Mouse (Mus musculus) fibroblast of lung, adult 2 months (primary cell): ENCODE data around the gene Kcnq5.
"Not testable (repeated sequence)": the region's sequence is repeated elsewhere in the genome, so short reads cannot be mapped to it uniquely, and the experiment has no call there.

ENCODE experiments used
- DNase-seq: peaks from one replicate; pipeline ENCODE4 v3.0.0-alpha.2; 2011; ENCODE audit warnings: low read depth

The Kcnq5 gene

DNA sequence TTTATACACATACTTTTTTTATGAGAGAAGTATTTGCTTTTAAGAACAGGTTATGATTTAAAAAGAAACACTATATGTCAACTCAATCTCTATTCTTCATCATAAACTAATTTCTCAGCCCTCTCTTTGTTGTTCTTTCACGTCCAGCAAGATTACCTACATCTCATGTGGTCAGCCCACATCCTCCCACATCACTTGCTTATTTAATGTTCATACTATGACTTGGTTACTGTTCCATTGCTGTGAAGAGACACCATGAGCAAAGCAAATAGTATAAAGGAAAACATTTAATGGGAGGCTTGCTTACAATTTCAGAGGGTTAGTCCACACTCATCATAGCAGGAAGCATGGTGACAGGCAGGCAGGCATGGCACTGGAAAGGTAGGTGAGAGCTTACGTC, 124.4 kb downstream of the Kcnq5 start:
- DNase-seq: no peak

DNA sequence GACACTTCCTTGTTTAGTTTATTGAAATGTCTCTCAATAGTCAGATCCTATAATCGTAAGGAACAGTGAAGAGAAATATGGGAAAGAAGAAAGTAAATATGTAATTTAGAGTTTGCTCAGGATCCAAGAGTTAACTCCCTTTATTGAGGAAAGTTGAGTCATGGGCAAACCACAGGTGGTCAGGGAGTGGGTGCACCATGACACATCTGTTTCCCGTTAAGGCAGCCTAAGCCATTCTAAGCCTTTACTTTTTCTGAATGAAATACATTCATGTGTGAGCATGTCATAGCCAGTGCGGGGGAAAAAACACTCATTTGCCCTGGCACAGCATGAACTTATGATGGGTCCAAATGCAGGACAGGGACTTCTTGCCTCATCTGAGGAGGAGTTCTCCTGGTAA, 125.4 kb downstream of the Kcnq5 start:
- peak; percentile 58 for DNase-seq

DNA sequence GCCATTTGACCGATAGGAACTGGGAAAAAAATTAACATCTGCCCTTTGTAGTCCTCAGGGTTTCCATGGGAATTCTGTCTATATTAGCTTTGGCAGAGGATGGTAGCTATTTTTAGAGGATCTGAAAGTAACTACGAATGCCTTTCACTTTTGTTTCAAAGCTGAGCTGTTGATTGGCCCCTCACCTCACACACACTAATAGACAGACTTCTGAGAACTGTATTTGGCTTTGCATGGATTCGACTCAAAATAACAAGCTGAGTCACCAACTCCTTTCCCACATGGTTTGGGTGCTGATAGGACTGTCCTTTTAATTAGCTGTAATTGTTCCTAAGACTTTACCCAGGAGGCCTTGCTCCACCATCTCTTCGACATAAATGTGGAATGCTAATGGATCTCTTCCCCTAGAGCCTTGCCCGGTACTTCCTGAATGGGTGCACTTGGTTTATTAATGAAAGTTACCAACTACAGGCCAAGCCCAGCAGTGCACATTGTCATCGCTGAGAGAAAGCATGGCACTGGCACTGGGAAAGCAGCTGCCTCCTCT, 131.8 kb downstream of the Kcnq5 start:
- peak; percentile 24 for DNase-seq

DNA sequence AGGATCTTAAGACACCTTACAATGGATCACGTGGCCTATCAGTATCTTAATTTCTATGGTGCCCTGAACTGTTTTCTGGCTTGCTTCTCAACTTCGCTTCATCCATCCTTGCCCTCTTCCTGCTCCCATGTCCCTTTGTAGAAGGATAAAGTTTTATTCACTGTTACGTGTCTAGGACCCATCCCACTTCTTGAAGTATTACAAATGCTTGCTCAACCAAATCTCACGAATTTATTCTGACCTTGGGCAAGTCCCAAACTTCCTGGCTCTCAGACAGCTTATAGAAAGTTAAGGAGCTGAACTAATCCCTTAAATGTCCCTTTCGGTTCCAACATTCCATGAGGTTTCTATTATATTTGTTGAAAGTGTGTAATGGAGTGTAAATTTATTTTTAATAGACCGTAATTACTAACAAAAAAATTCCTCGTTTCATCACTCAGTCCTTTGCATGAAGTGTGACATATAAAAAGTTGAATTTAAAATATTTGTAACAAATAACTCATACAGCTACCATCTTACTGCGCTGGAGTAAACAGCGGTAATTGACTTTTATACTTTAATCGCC, 141.6 kb downstream of the Kcnq5 start:
- DNase-seq: no peak

DNA sequence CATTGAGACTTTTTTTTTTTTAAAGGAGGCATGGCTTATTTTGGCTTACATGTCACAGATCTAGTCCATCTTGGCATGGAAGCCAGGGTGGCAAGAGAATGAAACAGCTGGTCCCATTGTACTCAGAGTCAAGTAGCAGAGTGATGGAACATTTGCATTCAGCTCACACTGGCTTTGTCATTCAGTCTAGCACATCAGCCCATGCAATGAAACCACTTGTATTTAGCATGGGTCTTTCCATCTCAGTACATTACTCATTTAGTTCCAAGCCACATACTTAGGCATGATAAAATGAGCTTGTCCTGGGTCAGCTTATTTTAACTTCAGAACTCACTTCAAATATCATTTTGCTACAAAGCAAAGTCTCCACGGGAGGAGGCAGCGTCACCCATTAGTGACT, 156.7 kb downstream of the Kcnq5 start:
- no peak for DNase-seq

DNA sequence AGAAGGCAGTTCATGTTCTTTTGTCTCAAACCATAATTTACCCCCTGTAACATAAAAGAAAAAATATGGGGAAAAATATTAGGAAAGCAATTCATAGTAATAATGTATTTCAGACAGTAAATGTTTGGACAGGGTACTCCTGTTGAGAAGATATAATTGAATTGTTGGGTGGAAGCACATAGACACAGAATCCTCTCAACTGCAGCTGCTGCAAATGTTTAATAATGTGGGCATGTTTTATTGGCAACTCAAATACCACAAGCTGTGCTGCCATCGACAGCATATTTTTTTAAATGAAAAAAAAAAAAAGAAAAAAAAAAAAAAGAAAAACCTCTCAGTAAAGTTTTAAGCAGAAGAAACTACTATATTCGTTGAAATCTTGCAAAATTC, 157.3 kb downstream of the Kcnq5 start:
- no peak for DNase-seq

DNA sequence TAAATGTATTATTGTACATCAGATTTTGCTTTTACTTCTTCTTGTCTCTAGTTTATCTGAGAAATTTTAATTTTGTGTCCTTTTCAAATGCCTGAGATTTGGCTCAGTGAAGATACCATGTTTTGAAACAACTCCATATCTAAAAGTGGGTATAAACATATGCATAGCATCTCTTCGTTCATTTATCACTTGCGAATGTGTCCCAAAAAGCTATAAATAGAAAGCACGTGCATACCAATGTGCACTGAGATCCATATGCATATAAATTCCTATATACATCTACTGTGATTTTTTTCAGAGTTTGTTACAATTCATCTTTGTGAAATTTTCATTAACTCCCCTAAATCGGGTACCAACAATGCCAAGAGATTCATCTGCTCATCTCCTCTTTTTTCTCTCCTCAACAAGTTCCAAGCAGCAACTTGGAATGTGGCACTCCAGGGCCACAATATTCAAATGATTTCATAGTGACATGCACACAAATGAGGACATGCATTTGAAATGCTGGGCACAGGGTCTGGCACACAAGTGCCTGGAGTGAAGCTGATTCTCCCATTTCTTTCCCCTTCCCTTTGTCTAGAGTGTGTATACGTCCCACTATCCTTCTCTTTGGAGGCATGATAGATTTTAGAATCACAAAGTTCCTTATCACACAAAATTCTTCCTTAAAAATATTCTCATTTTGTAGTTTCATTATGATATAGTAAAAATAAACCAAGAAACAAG, 157.8 kb downstream of the Kcnq5 start:
- no peak for DNase-seq

DNA sequence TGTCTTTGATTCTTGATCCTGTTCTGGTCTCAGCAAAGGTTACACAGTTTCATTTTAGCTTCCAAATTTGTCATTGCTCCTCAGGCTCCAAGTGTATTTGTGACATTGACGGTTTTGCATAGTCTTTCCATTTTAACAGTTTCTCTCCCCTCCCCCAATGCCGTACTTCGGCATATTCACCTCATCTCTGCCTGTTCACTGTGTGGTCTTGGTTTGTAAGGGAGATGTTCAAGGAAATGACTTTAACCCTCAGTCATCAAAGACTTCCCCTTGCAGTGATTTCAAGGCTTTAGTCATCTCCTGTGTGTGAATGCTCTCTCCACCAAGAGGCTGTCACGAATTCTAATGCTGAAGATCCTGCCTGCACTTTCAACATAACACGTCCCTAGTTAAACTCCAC, 181.0 kb downstream of the Kcnq5 start:
- DNase-seq: no peak

DNA sequence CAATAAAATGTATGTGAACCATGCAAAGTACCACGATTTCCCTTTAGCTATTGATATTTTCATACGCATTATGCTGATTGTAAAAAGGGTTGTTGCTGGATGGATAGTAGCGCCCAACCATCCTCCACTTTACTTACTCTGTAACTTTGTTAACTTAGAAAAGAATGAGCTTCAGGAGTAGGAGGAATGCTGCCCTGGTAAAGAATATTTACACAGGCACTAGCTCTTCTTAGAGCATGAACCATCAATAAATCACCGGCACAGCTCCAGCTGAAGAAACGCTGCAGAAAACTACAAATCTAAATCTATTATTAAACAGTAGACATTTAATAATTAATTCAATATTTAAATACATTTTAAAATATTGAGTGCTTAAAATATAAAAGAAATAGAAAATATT, 184.2 kb downstream of the Kcnq5 start:
- no peak for DNase-seq

DNA sequence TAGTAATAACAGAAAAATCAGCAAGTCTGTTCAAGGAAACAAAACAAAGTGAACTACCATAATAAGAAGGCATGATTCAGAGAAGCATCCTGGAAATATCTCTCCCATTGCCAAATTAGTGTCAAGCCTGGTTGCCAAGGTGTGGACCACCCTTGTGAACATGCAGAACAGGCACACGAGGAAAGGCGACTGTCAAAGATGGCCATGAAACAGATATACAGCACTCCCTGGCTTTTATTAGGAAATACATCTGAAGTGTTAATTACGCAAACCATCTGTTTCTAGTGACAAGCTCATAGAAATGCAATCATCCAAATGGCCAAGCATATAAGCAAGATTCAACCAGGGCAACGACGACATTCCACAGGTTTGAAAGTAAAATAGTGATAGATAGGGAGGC, 187.8 kb downstream of the Kcnq5 start:
- no peak for DNase-seq

DNA sequence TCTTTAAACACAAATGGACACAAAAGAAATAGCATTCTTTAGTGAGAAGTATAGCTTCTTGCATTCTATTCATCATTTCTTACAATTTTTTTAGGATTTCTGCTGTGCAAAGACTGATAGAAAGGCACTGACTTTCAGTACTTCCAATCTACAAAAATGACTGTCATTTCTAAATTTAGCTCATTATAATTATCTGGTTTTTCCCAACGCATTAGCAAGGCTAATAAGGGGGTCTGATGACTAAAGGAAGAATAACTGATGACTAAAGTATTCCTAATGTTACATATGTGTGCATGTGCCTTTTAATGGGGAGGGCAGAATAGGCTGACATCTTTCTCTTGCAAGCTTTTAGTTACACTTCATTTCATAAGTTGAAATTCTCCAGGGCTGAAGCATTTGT, 191.2 kb downstream of the Kcnq5 start:
- no peak for DNase-seq

DNA sequence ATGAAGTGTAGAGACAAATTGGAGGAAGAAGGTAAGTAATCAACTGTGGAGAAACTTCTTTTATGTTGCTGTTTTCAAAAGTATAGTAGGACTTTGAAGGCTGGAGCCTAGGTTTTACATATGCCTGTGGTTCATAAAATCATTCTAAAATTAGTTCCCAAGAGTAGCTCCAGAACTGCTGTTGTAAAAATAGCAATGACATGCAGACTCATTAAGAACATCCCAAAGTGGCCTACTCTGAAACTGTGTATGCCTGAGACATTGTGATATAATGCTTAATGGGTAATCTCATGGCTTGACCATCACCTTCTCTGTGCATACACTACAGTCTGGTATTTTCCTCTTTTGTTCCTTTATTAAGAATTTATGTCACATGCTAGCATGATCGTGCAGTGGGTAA, 212.4 kb downstream of the Kcnq5 start:
- no peak for DNase-seq

DNA sequence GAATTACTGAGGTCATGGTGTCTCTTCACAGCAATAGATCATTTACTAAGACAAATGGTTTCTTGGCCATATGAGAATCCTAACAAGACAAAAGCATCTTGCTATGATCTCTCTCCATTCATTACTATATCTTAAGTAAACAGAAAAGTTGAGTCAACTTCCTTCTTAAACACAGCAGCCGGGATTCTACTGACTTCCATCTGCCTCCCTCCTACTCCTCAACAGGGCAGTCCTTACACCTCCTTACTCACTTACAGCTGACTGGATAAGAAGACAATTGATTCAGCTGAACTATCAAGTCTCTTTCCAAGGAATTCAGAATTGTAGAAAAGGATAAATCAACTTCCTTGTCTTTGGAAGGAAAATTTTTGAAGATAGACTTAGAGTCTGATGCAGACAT, 232.6 kb downstream of the Kcnq5 start:
- no peak for DNase-seq

DNA sequence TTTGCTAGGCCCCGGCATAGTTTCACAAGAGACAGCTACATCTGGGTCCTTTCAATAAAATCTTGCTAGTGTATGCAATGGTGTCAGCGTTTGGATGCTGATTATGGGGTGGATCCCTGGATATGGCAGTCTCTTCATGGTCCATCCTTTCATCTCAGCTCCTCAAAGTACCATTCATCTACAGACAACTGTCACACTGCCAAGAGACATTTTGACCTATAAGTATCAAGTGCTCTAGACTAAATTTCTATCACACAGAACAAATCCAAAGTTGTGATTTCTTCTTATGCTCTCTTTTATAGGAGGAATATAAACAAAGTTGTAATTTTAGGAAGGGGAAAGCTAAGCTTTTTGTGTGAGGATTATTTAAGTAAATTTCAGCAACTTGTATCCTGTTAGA, 238.5 kb downstream of the Kcnq5 start:
- not testable (repeated sequence) for DNase-seq

DNA sequence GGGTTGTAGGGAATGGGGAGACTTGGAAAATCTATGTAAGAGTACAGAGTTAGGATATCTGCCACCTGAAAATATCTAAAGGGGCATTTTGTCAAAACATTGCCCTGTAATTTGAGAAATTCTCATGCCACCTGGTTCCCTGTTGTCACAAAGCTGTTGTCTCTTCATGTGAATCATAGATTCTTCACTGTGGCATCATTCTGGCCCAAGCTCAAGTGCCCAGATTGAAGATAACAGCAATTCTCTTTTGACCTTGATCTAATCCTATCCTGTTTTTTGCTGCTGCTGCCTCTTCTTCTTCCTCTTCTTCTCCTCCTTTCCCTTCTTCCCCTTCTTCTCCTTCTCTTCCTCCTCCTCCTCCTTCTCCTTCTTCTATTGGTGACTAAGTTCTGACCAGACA, 240.5 kb downstream of the Kcnq5 start:
- DNase-seq: no peak

DNA sequence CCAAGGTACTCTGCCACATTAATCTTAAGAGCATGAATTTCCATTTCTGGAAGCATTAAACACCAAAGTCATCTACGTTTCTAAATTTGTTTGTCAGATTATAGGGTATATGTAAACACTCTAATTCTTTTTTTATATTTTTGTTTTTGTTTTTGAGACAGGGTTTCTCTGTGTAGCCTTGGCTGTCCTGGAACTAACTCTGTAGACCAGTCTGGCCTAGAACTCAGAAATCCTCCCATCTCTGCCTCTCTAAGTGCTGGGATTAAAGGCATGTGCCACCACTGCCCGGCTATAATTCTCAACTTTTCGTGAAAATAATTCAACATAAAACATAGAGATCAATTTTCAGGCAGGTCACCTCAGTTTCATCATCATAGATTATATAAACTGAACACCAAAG, 246.9 kb downstream of the Kcnq5 start:
- no peak for DNase-seq

DNA sequence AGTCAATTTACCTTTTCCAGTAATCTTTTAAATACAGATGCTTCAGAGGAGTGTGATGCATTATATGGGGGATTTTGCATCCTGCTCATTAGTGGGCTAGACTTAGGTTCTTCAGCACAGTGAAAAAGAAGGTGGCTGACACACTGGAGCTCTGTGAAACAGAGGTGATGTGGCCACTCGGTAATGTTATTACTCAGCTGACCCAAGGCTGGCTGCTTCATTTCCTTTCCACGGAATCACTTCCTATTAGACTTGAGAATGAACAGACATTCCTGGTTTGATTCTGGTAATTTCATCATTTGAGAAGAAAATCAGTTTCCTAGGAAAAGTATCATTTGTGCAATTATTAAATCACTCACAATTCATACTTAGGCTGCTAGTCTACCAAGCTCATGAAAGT, 249.0 kb downstream of the Kcnq5 start:
- no peak for DNase-seq

DNA sequence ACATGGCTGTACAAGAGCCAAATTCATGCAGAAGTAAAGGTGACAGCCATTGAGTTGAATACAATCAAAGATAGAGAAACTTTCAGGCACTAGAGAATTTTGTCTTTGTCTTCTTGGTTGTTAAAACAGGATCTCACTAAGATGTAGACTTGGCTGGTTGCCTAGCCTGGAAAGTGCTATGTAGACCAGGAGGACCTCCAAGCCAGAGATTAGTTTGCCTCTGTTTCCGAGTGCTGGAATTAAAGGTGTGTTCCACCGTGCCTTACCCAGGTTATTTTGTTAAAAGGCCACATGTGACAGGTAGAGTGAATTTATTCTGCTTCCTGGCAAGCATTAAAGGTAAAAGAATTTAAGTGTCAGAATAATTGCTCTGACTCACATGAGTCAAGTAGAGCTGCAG, 271.3 kb downstream of the Kcnq5 start:
- DNase-seq: no peak

DNA sequence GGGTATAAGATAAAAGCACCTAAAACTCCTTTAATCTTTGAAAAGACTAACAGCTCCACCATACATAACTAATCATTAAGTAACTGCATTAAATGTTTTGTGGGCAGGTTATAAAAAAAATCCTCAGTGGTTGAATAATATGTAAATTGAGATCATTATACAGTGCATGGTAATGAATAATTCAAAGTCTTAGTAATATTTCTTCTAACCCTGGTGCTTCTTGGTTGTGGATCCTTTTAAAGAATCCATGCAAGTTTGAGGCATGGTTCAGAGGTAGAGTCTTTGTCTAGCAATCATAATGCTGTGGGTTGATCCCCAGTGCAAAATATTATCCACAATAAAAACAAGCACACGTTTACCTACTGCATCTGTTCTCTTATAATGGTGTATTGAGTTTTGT, 272.8 kb downstream of the Kcnq5 start:
- no peak for DNase-seq

DNA sequence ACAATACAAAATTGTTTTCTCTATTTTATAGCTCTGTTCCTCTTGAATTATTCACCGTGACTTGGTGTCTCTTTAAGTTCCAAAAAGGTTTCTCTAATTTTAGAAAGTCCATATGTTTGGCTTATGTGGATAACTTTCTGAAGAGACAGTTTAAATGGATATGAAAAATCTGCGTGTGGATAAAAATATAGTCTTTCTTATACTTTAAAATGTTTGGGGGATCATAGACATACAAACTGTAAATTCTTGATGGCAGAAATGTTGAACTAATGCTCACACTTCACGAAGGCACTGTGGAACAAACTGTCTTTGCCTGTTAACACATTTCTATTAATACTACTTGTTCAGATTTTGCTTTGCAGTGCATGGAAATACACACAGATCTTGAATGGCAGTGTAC, 277.3 kb downstream of the Kcnq5 start:
- no peak for DNase-seq

DNA sequence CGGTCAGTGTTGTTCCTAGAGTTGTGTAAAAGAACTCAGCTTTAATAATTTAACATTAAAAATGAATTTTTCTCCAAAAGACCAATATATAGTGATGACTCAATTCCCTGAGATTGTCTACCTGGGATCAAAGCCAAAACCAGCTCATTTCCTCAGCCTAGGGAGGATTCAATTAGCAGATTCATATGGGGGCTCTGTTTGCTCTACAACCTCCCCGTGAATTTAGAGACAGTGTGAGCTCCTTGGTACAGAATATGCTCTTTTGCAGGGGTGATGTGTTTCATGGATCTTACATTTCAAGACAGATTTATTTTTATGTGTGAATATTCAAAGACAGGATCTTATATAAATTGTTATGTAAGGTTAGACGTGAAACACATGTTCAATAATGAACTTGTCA, 284.9 kb downstream of the Kcnq5 start:
- DNase-seq: no peak

DNA sequence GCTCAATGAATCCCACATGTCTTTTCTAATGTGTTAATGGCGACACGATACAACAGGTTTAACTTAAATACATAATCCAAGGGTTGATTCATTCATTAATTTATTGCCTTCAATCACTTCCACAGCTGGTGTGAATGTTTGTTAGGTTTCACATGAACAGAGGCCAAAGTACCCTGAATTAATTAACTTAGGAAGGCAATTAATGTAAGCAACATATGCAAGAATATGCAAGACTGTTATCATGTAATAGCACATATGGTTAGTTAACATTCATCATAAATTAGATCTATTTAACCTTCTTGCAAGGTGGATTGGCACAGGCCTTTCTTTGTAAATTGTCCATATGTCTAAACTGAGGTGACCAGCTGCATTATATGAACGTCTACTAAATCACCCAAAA, 300.9 kb downstream of the Kcnq5 start:
- DNase-seq: no peak

DNA sequence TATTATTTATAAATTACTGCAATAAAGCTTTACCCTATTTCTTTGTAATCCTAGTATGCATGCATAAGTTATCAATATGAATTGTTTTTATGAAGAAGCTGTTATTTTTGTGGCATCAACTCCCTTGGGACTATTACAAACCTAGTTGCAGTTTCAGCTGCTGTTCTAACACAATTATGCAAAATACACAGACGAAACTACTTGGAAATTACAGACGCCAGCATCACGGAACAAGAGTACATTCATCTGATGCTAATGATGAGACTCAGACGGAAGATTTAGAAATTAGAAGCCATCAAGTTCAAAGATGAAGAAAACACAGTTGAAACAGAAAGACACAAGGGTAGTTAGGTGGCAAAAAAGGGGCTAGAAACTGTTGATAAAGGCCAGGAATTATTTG, 310.9 kb downstream of the Kcnq5 start:
- no peak for DNase-seq

DNA sequence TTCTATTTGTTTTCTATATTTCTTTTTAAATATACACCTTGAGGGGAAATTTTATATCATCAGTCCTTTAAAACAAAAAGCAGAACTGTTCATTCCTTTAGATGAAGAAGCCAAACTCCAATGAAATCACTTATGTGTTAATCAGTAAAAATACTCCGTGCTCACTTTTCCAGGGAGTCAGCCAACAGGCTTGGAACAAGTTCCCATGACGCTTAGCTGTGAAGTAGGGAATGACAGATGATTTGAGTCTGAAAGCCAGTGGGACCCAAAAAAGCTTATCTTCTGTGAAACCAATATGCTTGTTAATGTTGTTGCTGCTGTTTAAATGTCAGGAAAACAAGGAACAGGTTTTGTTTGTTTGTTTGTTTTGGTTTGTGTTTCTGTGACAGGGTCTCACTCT, 326.3 kb downstream of the Kcnq5 start:
- no peak for DNase-seq
